Mouse (Mus musculus) mouse trophoblast stem cell (cell line): ENCODE results near the gene Cyp4f39.
"Not testable (repeated sequence)": the region's sequence is repeated elsewhere in the genome, so short reads cannot be mapped to it uniquely, and the experiment has no call there.

Source experiments
- in situ Hi-C, 2 experiments: fragments of 300-500 bp; cut with MseI, MboI; formaldehyde crosslinking; loops; 2 replicates in 1 of 2; 3 replicates in 1 of 2; pipeline ENCODE4 v1.15.1; 2025

Cyp4f39 gene

GRCm38 (mm10) chr17:32528408-32529337 is 76.2 kb downstream of the Cyp4f39 start:
- in situ Hi-C loops, result no loop called here

GRCm38 (mm10) chr17:32532356-32532755 is 79.8 kb downstream of the Cyp4f39 start:
- in situ Hi-C loops, result not testable (repeated sequence)

GRCm38 (mm10) chr17:32534068-32534467 is 81.5 kb downstream of the Cyp4f39 start:
- in situ Hi-C loops, result no loop called here

DNA sequence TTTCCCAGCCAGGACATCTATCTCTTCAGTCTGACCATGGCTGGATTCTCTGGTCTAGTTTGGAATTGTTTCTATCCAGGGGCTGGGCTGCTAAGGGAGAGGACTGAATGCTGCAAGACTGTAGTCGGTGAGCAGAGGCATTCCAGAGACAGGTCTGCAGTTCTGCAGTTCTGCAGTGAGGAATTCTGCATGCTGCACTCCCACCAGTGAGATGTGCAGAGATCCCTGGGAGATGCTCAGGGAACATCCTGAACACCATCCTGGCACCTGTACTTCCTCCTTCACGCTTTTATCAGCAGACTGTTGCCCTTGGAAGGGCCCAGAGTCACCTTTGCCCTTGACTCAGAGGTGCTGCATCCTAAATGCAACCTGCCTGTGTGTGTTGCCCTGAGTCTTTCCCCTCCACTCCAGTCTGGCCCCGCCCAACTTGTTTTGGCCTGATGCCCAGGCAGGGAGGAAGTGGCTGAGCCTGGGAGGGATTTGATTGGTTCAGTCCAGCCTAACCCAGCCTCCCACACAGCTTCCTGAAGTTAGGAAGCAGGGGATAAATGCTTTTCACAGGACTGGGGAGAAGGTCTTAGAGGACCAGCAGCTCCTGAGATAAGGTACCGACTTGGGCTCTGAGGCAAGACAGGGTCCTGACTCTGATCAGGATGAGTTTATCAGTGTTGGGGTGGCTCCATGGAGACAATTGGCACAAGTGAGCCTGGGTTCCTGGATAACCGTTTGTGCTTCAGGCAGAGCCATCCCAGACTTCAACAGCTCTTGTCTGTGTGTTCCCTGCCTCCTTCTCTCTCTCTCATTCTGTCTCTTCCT is 83.7 kb downstream of the Cyp4f39 start, which contains the start of gene Cyp4f16:
Gene Cyp4f16, plus strand, starts transcription at position 508 of the 816 bp plus-strand sequence.
- in situ Hi-C loops, result not testable (repeated sequence)

GRCm38 (mm10) chr17:32536867-32537250 is 84.3 kb downstream of the Cyp4f39 start:
- in situ Hi-C loops, result no loop called here
